Mouse (Mus musculus) bone marrow macrophage, adult 2 months (primary cell): ENCODE measurements at regions not wholly inside any gene's neighbourhood (a gene's known extent, or its start where the extent isn't known, plus 50 kb on each side); places are given as distances from the start of the nearest gene placed in this dataset.
"Not testable (repeated sequence)": the region's sequence is repeated elsewhere in the genome, so short reads cannot be mapped to it uniquely, and the experiment has no call there.

Experiments used
- H3K27ac ChIP-seq: 2 replicates; pipeline ENCODE4 v1.5.1; 2012; ENCODE audit warnings: low read depth, low read length; ENCODE audit not compliant: insufficient read depth
- H3K4me1 ChIP-seq: 2 replicates; pipeline ENCODE4 v1.6.1; 2012; ENCODE audit warnings: low read length; ENCODE audit not compliant: control insufficient read depth, insufficient read depth
- H3K4me3 ChIP-seq: 2 replicates; pipeline ENCODE4 v1.5.1; 2012; ENCODE audit warnings: mild to moderate bottlenecking, low read length, moderate library complexity; ENCODE audit not compliant: insufficient read depth
- CTCF ChIP-seq: IDR thresholded peaks from 2 replicates; pipeline ENCODE4 v1.5.1; 2012; ENCODE audit warnings: low read depth, mild to moderate bottlenecking, low read length, moderate library complexity
- POLR2A ChIP-seq: IDR thresholded peaks from 2 replicates; pipeline ENCODE4 v1.6.1; 2012; ENCODE audit warnings: mild to moderate bottlenecking, low read depth, low read length, borderline replicate concordance

DNA sequence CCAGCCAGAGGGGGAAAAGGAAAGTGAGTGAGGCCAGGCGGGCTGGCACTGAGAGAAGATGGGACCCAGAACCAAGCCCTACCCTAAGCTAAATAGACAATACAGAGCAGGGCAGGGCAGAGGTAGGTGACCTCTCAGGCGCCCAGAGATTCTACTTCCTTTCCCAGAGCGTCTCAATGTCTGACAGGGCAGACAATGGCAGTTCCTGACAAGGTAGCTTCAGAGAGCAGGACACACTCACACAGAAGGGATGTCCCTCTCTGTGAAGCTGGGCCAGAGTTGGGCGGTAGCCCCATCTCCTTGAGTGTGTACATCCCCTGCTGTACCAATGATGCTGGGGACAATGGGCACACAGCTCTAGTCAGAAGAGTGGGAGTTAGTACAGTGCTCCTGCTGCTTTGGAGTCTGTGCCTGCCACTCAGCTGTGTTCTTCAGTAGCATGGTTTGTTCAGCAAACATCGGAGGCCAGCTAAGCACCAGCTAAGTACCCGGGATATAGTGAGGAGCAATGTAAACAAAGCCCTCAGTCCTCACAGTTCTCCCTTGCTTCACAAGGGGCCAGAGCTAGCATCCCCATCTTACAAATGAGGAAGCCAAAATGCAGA lies 62.7 kb downstream of the Rhob start:
- no peak overlapping the region for H3K27ac ChIP-seq
- H3K4me1 ChIP-seq = peaks cover 54% of the 10 kb centered on the region
- TF ChIP-seq CTCF = no peak
- no peak for TF ChIP-seq POLR2A
- H3K4me3 ChIP-seq = no peak overlapping the region

GRCm38 (mm10) chr12:8436553-8436952 lies 63.3 kb downstream of the Rhob start:
- TF ChIP-seq CTCF = no peak
- no peak for TF ChIP-seq POLR2A
- Histone ChIP-seq H3K27ac (no peak overlapping the region), H3K4me3 (no peak overlapping the region), H3K4me1 (peaks cover 59% of the 10 kb centered on the region)

DNA sequence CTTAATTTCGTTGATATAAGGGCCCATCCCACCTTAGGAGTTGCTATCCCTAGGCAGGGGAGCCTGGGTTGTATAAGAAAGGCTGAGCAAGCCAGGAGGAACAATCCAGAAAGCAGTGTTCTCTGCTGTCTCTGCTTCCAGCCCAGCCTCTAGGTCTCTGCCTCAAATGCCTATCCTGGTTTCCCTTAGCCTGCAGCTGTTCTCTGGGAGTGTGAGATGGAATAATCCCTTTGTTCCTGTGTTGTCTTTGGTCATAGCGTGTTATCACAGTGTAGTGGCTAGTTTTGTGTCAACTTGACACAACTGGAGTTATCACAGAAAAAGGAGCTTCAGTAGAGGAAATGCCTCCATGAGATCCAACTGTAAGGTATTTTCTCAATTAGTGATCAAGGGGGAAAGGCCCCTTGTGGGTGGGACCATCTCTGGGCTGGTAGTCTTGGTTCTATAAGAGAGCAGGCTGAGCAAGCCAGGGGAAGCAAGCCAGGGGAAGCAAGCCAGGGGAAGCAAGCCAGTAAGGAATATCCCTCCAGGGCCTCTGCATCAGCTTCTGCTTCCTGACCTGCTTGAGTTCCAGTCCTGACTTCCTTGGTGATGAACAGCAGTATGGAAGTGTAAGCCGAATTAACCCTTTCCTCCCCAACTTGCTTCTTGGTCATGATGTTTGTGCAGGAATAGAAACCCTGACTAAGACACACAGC lies 64.0 kb downstream of the Rhob start:
- peaks cover 62% of the 10 kb centered on the region for H3K4me1 ChIP-seq
- H3K4me3 ChIP-seq, H3K27ac ChIP-seq: not testable (repeated sequence)

DNA sequence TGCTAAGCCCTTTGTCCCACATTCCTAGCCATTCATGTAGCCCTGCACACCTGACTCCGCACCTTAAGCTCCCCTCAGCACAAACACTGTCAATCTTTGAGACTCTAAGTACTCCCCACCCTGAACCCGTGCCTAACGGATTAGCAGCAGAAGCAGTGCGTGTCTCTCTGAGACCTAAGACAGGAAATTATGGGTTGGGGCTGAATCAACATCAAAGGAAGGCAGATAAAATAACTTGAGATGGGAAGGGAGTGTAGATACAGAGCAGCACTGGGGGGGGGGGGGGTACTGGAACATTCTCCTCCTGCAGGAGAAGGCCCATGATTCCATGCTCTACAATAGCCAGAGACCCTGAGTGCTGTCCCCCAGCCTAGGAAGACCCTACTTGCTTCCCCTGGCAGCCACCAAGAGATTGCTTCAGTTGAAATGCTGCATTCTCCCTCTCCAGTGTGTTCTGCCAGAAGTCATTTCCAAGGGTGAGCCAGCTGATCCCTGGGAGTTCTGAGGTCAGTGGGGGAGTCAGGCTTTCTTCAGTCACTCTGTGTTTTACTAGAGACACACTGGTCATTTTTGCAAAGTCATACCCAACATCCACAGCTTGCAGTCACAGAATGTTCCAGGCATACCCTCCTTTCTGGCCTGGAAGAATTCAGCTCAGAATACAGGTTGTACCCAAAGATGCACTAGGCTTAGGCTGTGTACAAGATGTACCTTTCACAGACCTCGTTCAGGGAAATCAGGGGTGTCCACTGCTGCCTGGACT lies 71.4 kb downstream of the Rhob start:
- H3K27ac ChIP-seq = no peak overlapping the region
- TF ChIP-seq CTCF (no peak), POLR2A (no peak)
- H3K4me3 ChIP-seq = no peak overlapping the region
- peaks cover 40% of the 10 kb centered on the region for H3K4me1 ChIP-seq

GRCm38 (mm10) chr12:8424515-8424914 lies 75.3 kb downstream of the Rhob start:
- TF ChIP-seq CTCF (no peak), POLR2A (no peak)
- H3K4me1 ChIP-seq = peaks cover 11% of the 10 kb centered on the region
- H3K4me3 ChIP-seq = no peak overlapping the region
- H3K27ac ChIP-seq = no peak overlapping the region

DNA sequence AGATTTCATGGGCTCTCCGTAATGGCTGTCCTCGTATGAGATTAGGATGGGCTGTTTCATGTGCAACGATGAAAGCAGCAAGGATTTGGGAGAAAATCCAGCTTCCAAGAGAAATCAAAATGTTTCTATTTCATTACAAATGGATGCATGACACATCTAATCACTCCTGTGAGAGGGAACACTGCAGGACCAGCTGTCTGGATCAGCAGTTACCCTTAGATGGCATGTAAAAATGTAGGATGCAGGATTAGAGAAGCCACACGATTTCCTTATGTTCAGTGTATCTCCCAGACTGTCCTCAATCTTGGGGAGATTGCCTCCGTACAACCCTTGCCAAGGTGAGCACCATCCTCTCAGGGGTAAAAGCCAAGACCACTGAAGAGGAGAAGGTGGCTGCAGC lies 77.1 kb downstream of the Rhob start:
- H3K4me1 ChIP-seq = no peaks in the 10 kb centered on the region
- no peak overlapping the region for H3K27ac ChIP-seq
- no peak overlapping the region for H3K4me3 ChIP-seq
- TF ChIP-seq CTCF (no peak), POLR2A (no peak)

GRCm38 (mm10) chr12:8421271-8421567 lies 78.6 kb downstream of the Rhob start:
- TF ChIP-seq CTCF (no peak), POLR2A (no peak)
- Histone ChIP-seq H3K4me3 (no peak overlapping the region), H3K27ac (no peak overlapping the region), H3K4me1 (no peaks in the 10 kb centered on the region)

DNA sequence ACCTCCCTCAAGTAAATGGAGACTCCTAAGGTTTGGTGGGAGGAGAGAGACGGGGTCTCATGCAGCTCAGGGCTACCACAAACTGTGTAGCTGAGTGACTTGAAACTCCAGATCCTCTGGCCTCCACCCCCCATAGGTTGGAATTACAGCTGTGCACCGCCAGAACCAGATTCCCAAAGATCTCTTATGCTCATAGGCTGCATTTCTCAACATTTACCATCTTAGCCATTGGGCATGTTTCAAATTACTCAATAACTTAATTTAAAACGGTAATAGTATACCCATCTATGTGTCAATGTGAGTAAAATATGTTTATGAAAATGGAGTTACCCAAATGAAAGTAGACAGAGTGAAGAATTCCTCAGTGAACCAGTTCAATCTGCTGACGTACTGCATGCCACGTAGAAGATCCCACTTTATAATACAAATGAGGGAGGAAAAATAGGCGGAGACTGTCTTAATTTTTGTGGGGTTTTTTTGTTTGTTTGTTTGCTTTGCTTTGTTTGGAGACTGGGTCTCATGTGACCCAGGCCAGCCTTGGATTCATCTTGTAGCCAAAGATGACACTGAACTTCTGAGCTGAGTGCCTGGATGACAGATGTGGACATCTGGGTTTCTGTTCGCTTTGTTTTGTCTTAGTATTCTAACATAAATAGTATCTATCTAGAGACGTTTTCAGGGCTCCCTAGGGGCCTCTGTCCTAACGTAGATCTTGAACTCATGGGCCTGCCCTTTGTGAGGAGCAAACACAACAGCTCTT lies 79.1 kb downstream of the Rhob start:
- Histone ChIP-seq H3K4me1 (no peaks in the 10 kb centered on the region), H3K4me3 (no peak overlapping the region), H3K27ac (no peak overlapping the region)
- TF ChIP-seq CTCF = no peak
- no peak for TF ChIP-seq POLR2A

DNA sequence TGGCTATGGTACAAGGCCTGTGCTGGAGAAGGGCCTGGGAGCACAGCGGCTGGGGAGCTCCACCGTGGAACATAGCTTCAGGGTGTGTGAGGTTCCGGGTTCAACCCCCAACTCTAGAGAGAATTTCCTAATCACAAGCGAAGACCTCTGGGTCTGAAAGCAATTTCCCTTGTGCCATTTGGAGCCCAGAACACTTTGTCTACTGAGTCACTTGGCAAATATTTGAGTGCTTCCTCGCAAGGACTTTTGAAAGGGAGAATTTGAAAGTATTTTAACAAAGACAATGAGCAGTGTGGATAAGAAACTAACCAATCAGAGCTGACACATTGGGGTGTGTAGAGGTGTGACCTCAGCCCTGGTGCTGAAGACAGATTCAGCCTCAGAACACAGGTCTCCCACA lies 80.9 kb downstream of the Rhob start:
- H3K4me3 ChIP-seq = no peak overlapping the region
- no peak for TF ChIP-seq CTCF
- TF ChIP-seq POLR2A = no peak
- no peak overlapping the region for H3K27ac ChIP-seq
- no peaks in the 10 kb centered on the region for H3K4me1 ChIP-seq
